Comparison of ENCODE assay signal across 20 mouse cellular contexts in genomic region chr13:76305241-76305640, GRCm38 (mm10). TPM values are rescaled to one million over a fixed set of nuclear protein-coding genes. Genes with fewer than 3 reads are reported as not detected.
"Had no signal": no experiment of that assay in that cellular context is flagged by ENCODE, and none has a peak within 500 bp of the region (broad histone marks: within the 10 kb centered on the region; RNA-seq: fewer than 3 reads in every experiment).

No protein-coding gene starts in this region.

- H3K27me3 ChIP-seq: liver, embryonic 15.5 days; midbrain, embryonic 13.5 days; neural tube, embryonic 15.5 days had no signal

- H3K27ac ChIP-seq: kidney, postnatal 0 days; left cerebral cortex, adult 2 months; limb, embryonic 10.5 days; liver, embryonic 15.5 days; midbrain, embryonic 13.5 days; neural tube, embryonic 15.5 days had no signal

- H3K4me1 ChIP-seq: limb, embryonic 10.5 days; liver, embryonic 15.5 days; midbrain, embryonic 13.5 days; neural tube, embryonic 15.5 days had no signal

- H3K9ac ChIP-seq: liver, embryonic 15.5 days; midbrain, embryonic 13.5 days; neural tube, embryonic 15.5 days had no signal

- H3K9me3 ChIP-seq: limb, embryonic 10.5 days; liver, embryonic 15.5 days; midbrain, embryonic 13.5 days; neural tube, embryonic 15.5 days had no signal

- H3K4me2 ChIP-seq: liver, embryonic 11.5 days; liver, embryonic 15.5 days; midbrain, embryonic 13.5 days; neural tube, embryonic 15.5 days had no signal

- H3K4me3 ChIP-seq: left cerebral cortex, adult 2 months; limb, embryonic 10.5 days; liver, embryonic 15.5 days; midbrain, embryonic 13.5 days; myocyte; neural tube, embryonic 15.5 days had no signal

- H3K36me3 ChIP-seq: limb, embryonic 10.5 days; liver, embryonic 15.5 days; midbrain, embryonic 13.5 days; neural tube, embryonic 15.5 days had no signal

- ATAC-seq: midbrain, embryonic 13.5 days had no signal

- DNase-seq: kidney, adult 8-10 months; kidney, postnatal 4 days; lung, adult 2 months; right cerebral cortex, adult 18-20 months; right cerebral cortex, postnatal 25 days; thymus, postnatal 36 days had no signal

RNA-seq across cellular contexts. Expression of gene Fam81b, which starts 0.4 kb away (rescaled TPM):
- total RNA-seq: layer of hippocampus, adult 8-10 months; left cerebral cortex, adult 2 months; left cerebral cortex, postnatal 14 days; megakaryocyte progenitor cell, adult 5-6 weeks had no signal
- polyA plus RNA-seq: kidney, postnatal 0 days; limb, embryonic 10.5 days; limb, embryonic 14.5 days; liver, embryonic 11.5 days; liver, embryonic 15.5 days; myocyte; neural tube, embryonic 11.5 days; neural tube, embryonic 15.5 days; small intestine, adult 2 months had no signal
